Mouse (Mus musculus): Measurements from ENCODE around the gene Olfr913. TPM values are rescaled to one million over a fixed set of nuclear protein-coding genes. Genes with fewer than 3 reads are reported as not detected.

Gene Olfr913
- polyA plus RNA-seq (2015; fragmentation: Nextera tagmentation; extraction: Ambion mirVana), result not detected in 2 replicates

DNA sequence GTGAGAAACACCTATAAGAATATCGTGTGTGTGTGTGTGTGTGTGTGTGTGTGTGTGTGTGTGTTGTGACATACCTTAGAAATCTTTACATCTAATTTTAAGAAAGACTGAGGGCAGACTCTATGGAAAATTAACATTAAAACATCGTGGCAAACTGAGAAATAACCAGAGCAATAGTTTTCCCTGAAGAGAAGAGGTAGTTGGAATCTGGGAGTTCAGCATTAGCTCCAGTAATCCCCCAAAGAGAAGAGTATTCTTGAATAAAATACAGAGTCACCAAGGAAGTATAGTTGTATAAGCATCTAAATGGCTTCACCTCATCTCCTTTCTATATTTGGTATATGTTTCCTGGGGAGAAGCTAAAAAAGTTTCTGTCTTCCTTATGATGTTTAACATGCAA lies at the start of gene Olfr913:
Gene Olfr913 (plus strand): TSS at position 301 of the 400 bp plus-strand sequence.
- Histone ChIP-seq H3K9ac (ENCODE audit: low read length) (no peak within 1 kb of the TSS), H3K27me3 (ENCODE audit: control insufficient read depth, insufficient read depth, low read depth, low read length) (no peaks in the 10 kb centered on the region), H3K4me3 (ENCODE audit: low read length) (no peak within 1 kb of the TSS), H3K27ac (ENCODE audit: low read length) (no peak within 1 kb of the TSS), H3K9me3 (ENCODE audit: control insufficient read depth, low read length) (no peaks in the 10 kb centered on the region), H3K4me1 (replicated peaks; ENCODE audit: control insufficient read depth, insufficient read depth, low read length) (no peaks in the 10 kb centered on the region), H3K36me3 (ENCODE audit: control insufficient read depth, insufficient read depth, low read length) (no peaks in the 10 kb centered on the region), H3K4me2 (ENCODE audit: low read depth, low read length) (no peak within 1 kb of the TSS)
- no peak for ATAC-seq (ENCODE audit: low read depth)
- 48% methylated on average over 2 of the region's 2 CpGs for WGBS

DNA sequence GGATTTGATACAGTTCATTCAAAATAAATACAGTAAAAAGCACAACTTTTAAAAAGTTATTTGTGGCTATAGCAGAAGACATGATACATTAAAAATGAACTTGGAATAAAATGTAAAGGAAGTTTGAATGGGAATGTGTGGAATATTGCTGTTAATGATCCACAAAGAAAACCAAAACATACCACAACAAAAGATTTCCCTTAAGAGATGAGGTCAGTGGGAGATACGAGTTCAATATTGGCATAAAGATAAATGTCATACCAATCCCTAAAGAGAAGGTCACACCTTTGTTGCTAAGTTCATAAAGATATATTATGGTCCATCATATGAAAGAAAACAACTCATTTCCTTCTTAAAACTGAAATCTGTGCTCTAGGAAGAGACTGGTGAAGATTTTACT lies 12.7 kb upstream of the Olfr913 start, which contains the start of gene Olfr912:
Gene Olfr912 (plus strand): TSS at position 301 of the 400 bp plus-strand sequence.
- no peak for ATAC-seq (ENCODE audit: low read depth)
- Histone ChIP-seq H3K27me3 (ENCODE audit: control insufficient read depth, insufficient read depth, low read depth, low read length) (no peaks in the 10 kb centered on the region), H3K4me1 (replicated peaks; ENCODE audit: control insufficient read depth, insufficient read depth, low read length) (no peaks in the 10 kb centered on the region), H3K4me3 (ENCODE audit: low read length) (no peak within 1 kb of the TSS), H3K27ac (ENCODE audit: low read length) (no peak within 1 kb of the TSS), H3K9ac (ENCODE audit: low read length) (no peak within 1 kb of the TSS), H3K9me3 (ENCODE audit: control insufficient read depth, low read length) (no peaks in the 10 kb centered on the region), H3K36me3 (ENCODE audit: control insufficient read depth, insufficient read depth, low read length) (no peaks in the 10 kb centered on the region), H3K4me2 (ENCODE audit: low read depth, low read length) (no peak within 1 kb of the TSS)
- WGBS, result 56% methylated on average over 1 of the region's 1 CpGs

DNA sequence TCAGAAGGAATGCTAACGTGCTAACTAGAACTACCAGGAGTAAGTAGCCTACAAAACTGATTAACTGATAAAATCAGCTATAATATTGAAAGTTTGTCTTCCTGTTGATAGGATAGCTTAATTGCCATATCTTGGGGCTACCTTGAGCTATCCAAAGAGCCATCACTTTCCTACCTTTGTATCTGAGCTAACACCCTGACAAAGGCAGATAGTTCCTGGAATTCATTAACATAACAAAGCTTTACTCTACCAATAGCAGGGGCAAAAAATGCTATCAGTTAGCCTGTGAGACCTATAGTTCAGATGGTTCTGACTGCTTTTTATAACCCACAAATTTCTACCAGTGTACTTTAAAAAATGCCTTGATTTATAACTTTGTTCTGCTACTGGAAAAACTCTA lies 1.5 kb upstream of the Olfr913 start:
- no peaks in the 10 kb centered on the region for H3K4me1 ChIP-seq (replicated peaks; ENCODE audit: control insufficient read depth, insufficient read depth, low read length)
- no peak overlapping the region for H3K4me3 ChIP-seq (ENCODE audit: low read length)
- H3K9ac ChIP-seq (ENCODE audit: low read length), result no peak overlapping the region
- H3K4me2 ChIP-seq (ENCODE audit: low read depth, low read length), result no peak overlapping the region
- no peaks in the 10 kb centered on the region for H3K36me3 ChIP-seq (ENCODE audit: control insufficient read depth, insufficient read depth, low read length)
- no peak overlapping the region for H3K27ac ChIP-seq (ENCODE audit: low read length)
- WGBS, result 53% methylated on average over 1 of the region's 1 CpGs
- no peak for ATAC-seq (ENCODE audit: low read depth)
- no peaks in the 10 kb centered on the region for H3K9me3 ChIP-seq (ENCODE audit: control insufficient read depth, low read length)
- H3K27me3 ChIP-seq (ENCODE audit: control insufficient read depth, insufficient read depth, low read depth, low read length), result no peaks in the 10 kb centered on the region

DNA sequence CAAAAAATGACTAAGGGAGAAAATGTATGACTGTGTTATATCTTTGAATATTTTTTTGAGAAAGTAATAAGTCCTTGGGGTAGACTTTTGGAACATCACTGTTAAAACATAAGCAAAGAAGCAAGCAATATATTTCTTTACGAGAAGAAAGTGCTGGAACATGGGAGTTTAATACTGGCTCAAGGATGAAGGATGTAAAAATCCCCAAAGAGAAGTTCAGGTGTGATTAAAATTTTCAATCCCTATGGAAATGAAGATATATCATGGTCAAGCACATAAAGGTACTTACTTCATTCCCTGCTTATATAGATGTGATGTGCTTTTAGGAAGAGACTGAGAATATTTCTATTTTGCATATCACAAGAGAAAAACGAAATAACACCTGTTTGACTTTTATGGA lies 12.2 kb downstream of the Olfr913 start, which contains the start of gene Olfr914:
Gene Olfr914 (plus strand): TSS at position 301 of the 400 bp plus-strand sequence.
- no peak within 1 kb of the TSS for H3K4me2 ChIP-seq (ENCODE audit: low read depth, low read length)
- H3K4me1 ChIP-seq (replicated peaks; ENCODE audit: control insufficient read depth, insufficient read depth, low read length), result no peaks in the 10 kb centered on the region
- H3K36me3 ChIP-seq (ENCODE audit: control insufficient read depth, insufficient read depth, low read length), result no peaks in the 10 kb centered on the region
- 43% methylated on average over 2 of the region's 2 CpGs for WGBS
- H3K4me3 ChIP-seq (ENCODE audit: low read length), result no peak within 1 kb of the TSS
- H3K27me3 ChIP-seq (ENCODE audit: control insufficient read depth, insufficient read depth, low read depth, low read length), result no peaks in the 10 kb centered on the region
- H3K27ac ChIP-seq (ENCODE audit: low read length), result no peak within 1 kb of the TSS
- no peak within 1 kb of the TSS for H3K9ac ChIP-seq (ENCODE audit: low read length)
- no peaks in the 10 kb centered on the region for H3K9me3 ChIP-seq (ENCODE audit: control insufficient read depth, low read length)
- ATAC-seq (ENCODE audit: low read depth), result no peak

DNA sequence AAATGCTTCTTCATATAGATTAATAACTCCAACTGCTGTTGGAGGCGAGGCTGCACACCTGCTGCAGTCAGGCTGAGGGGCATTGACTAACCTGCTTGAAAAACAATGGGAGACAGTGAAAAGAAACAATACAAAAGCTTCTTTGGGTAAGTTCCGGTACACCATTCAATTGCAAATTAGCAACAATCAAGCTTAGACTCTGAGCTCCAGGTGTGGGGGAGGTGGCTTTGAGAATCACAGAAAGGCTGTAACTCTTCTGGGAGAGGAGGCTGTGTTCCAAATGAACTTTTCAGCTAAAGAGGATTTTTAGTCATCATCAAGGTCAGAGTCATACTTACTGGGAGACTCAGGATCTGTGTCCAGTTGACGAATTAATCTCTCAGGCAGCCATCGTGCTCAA lies 39.8 kb downstream of the Olfr913 start:
- H3K4me1 ChIP-seq (replicated peaks; ENCODE audit: control insufficient read depth, insufficient read depth, low read length), result no peaks in the 10 kb centered on the region
- H3K9ac ChIP-seq (ENCODE audit: low read length), result no peak overlapping the region
- ATAC-seq (ENCODE audit: low read depth), result no peak
- WGBS, result 81% methylated on average over 4 of the region's 4 CpGs
- no peak overlapping the region for H3K27ac ChIP-seq (ENCODE audit: low read length)
- H3K4me2 ChIP-seq (ENCODE audit: low read depth, low read length), result no peak overlapping the region
- no peaks in the 10 kb centered on the region for H3K9me3 ChIP-seq (ENCODE audit: control insufficient read depth, low read length)
- no peak overlapping the region for H3K4me3 ChIP-seq (ENCODE audit: low read length)
- H3K36me3 ChIP-seq (ENCODE audit: control insufficient read depth, insufficient read depth, low read length), result no peaks in the 10 kb centered on the region
- no peaks in the 10 kb centered on the region for H3K27me3 ChIP-seq (ENCODE audit: control insufficient read depth, insufficient read depth, low read depth, low read length)

Other genes starting within 250 kb of the Olfr913 start
- gene Olfr898, start 244.3 kb upstream of the Olfr913 start, polyA plus RNA-seq (2015; fragmentation: Nextera tagmentation; extraction: Ambion mirVana), result not detected in 2 replicates
- not detected in 2 replicates for gene Olfr250, start 225.9 kb upstream of the Olfr913 start, polyA plus RNA-seq (2015; fragmentation: Nextera tagmentation; extraction: Ambion mirVana)
- not detected in 2 replicates for gene Olfr251, start 215.7 kb upstream of the Olfr913 start, polyA plus RNA-seq (2015; fragmentation: Nextera tagmentation; extraction: Ambion mirVana)
- not detected in 2 replicates for gene Olfr147, start 191.1 kb upstream of the Olfr913 start, polyA plus RNA-seq (2015; fragmentation: Nextera tagmentation; extraction: Ambion mirVana)
- gene Olfr901, start 163.3 kb upstream of the Olfr913 start, polyA plus RNA-seq (2015; fragmentation: Nextera tagmentation; extraction: Ambion mirVana), result not detected in 2 replicates
- not detected in 2 replicates for gene Olfr902, start 145.1 kb upstream of the Olfr913 start, polyA plus RNA-seq (2015; fragmentation: Nextera tagmentation; extraction: Ambion mirVana)
- gene Olfr904, start 129.6 kb upstream of the Olfr913 start, polyA plus RNA-seq (2015; fragmentation: Nextera tagmentation; extraction: Ambion mirVana), result not detected in 2 replicates
- not detected in 2 replicates for gene Olfr905, start 121.7 kb upstream of the Olfr913 start, polyA plus RNA-seq (2015; fragmentation: Nextera tagmentation; extraction: Ambion mirVana)
- not detected in 2 replicates for gene Olfr906, start 105.7 kb upstream of the Olfr913 start, polyA plus RNA-seq (2015; fragmentation: Nextera tagmentation; extraction: Ambion mirVana)
- not detected in 2 replicates for gene Olfr907, start 97.0 kb upstream of the Olfr913 start, polyA plus RNA-seq (2015; fragmentation: Nextera tagmentation; extraction: Ambion mirVana)
- not detected in 2 replicates for gene Olfr911-ps1, start 71.2 kb upstream of the Olfr913 start, polyA plus RNA-seq (2015; fragmentation: Nextera tagmentation; extraction: Ambion mirVana)
- gene Olfr910, start 54.9 kb upstream of the Olfr913 start, polyA plus RNA-seq (2015; fragmentation: Nextera tagmentation; extraction: Ambion mirVana), result not detected in 2 replicates
- gene Olfr912, start 12.6 kb upstream of the Olfr913 start, polyA plus RNA-seq (2015; fragmentation: Nextera tagmentation; extraction: Ambion mirVana), result not detected in 2 replicates
- gene Olfr914, start 12.3 kb downstream of the Olfr913 start, polyA plus RNA-seq (2015; fragmentation: Nextera tagmentation; extraction: Ambion mirVana), result not detected in 2 replicates
- gene Olfr916, start 67.1 kb downstream of the Olfr913 start, polyA plus RNA-seq (2015; fragmentation: Nextera tagmentation; extraction: Ambion mirVana), result not detected in 2 replicates
- gene Olfr917, start 73.1 kb downstream of the Olfr913 start, polyA plus RNA-seq (2015; fragmentation: Nextera tagmentation; extraction: Ambion mirVana), result not detected in 2 replicates
- gene Olfr918, start 81.8 kb downstream of the Olfr913 start, polyA plus RNA-seq (2015; fragmentation: Nextera tagmentation; extraction: Ambion mirVana), result not detected in 2 replicates
- not detected in 2 replicates for gene Olfr919, start 110.9 kb downstream of the Olfr913 start, polyA plus RNA-seq (2015; fragmentation: Nextera tagmentation; extraction: Ambion mirVana)
- 21.1 and 25.4 TPM in 2 replicates for gene Vwa5a, start 125.5 kb downstream of the Olfr913 start, polyA plus RNA-seq (2015; fragmentation: Nextera tagmentation; extraction: Ambion mirVana)
- not detected in 2 replicates for gene Olfr920, start 159.5 kb downstream of the Olfr913 start, polyA plus RNA-seq (2015; fragmentation: Nextera tagmentation; extraction: Ambion mirVana)
- not detected in 2 replicates for gene Olfr921, start 180.3 kb downstream of the Olfr913 start, polyA plus RNA-seq (2015; fragmentation: Nextera tagmentation; extraction: Ambion mirVana)
- gene Olfr922, start 221.9 kb downstream of the Olfr913 start, polyA plus RNA-seq (2015; fragmentation: Nextera tagmentation; extraction: Ambion mirVana), result not detected in 2 replicates
- not detected in 2 replicates for gene Olfr923, start 233.8 kb downstream of the Olfr913 start, polyA plus RNA-seq (2015; fragmentation: Nextera tagmentation; extraction: Ambion mirVana)

Measured in lung, embryonic 16.5 days (tissue).